Mouse (Mus musculus): ENCODE data around the gene Tmem151a.

- TF ChIP-seq MYOD1 (IDR thresholded peaks at IDR 0.05; ENCODE audit: control insufficient read depth in 1 of 3, insufficient read length in 2 of 3, low read depth in 2 of 3) = no peak
- TF ChIP-seq POLR2AphosphoS2 (IDR thresholded peaks at IDR 0.05; ENCODE audit: insufficient read length, low read depth) = no peak
- TF ChIP-seq POLR2A (IDR thresholded peaks at IDR 0.05; ENCODE audit: insufficient read length, low read depth) = no peak
- TF ChIP-seq TCF12 (IDR thresholded peaks at IDR 0.05; ENCODE audit: insufficient read depth, poor library complexity, severe bottlenecking) = no peak
- TF ChIP-seq MAX (IDR thresholded peaks at IDR 0.05; ENCODE audit: low read depth) = no peak
- TF ChIP-seq MYOG (IDR thresholded peaks at IDR 0.05; ENCODE audit: control insufficient read depth in 1 of 3, insufficient read depth in 1 of 3, insufficient read length in 2 of 3, low read depth in 2 of 3) = no peak
- TF ChIP-seq REST (IDR thresholded peaks at IDR 0.05; ENCODE audit: insufficient read depth, insufficient read length) = no peak
- TF ChIP-seq CEBPB (IDR thresholded peaks at IDR 0.05; ENCODE audit: insufficient read depth, poor library complexity, severe bottlenecking) = no peak
Observed at GRCm38 (mm10) chr19:5052853-5053252, 32.5 kb downstream of the Tmem151a start.
